Mouse (Mus musculus) liver, embryonic 11.5 days (tissue): ENCODE measurements at regions not wholly inside any gene's neighbourhood (a gene's known extent, or its start where the extent isn't known, plus 50 kb on each side); places are given as distances from the start of the nearest gene placed in this dataset.
A peak's percentile ranks its signal among the peaks of the same experiment; 100 is the strongest.
"Not testable (repeated sequence)": the region's sequence is repeated elsewhere in the genome, so short reads cannot be mapped to it uniquely, and the experiment has no call there.

Experiments used
- ATAC-seq: fragments of 200-750 bp; cut with Nextera tagmentation; replicated peaks from 2 replicates; pipeline ENCODE4 v1.8.0; 2017; ENCODE audit warnings: moderate number of reproducible peaks, mild to moderate bottlenecking, moderate TSS enrichment, moderate library complexity; ENCODE audit not compliant: low FRiP score
- DNase-seq: peaks from one replicate; pipeline ENCODE4 v3.0.0-alpha.2; 2017; ENCODE audit warnings: low spot score
- H3K27ac ChIP-seq: fragments of 300-500 bp; sonication (generic); 2 replicates; pipeline ENCODE4 v1.5.1; 2014; ENCODE audit warnings: mild to moderate bottlenecking, low read depth, low read length, control low read depth
- H3K27me3 ChIP-seq: fragments of 300-500 bp; sonication (generic); replicated peaks from 2 replicates; pipeline ENCODE4 v1.6.1; 2014; ENCODE audit warnings: low read length, mixed read lengths; ENCODE audit not compliant: control insufficient read depth, insufficient read depth
- H3K36me3 ChIP-seq: fragments of 300-500 bp; sonication (generic); 2 replicates; pipeline ENCODE4 v1.6.1; 2014; ENCODE audit warnings: mild to moderate bottlenecking, low read length, moderate library complexity, mixed read lengths; ENCODE audit not compliant: control insufficient read depth, insufficient read depth
- H3K4me1 ChIP-seq: fragments of 300-500 bp; sonication (generic); replicated peaks from 2 replicates; pipeline ENCODE4 v1.6.1; 2014; ENCODE audit warnings: low read length, mixed read lengths; ENCODE audit not compliant: control insufficient read depth, insufficient read depth
- H3K4me2 ChIP-seq: fragments of 300-500 bp; sonication (generic); 2 replicates; pipeline ENCODE4 v1.6.1; 2014; ENCODE audit warnings: mild to moderate bottlenecking, control low read depth, moderate library complexity
- H3K4me3 ChIP-seq: fragments of 300-500 bp; sonication (generic); 2 replicates; pipeline ENCODE4 v1.5.1; 2014; ENCODE audit warnings: low read depth, low read length, control low read depth
- H3K9ac ChIP-seq: fragments of 300-500 bp; sonication (generic); 2 replicates; pipeline ENCODE4 v1.6.1; 2014; ENCODE audit warnings: low read depth, low read length, control low read depth
- H3K9me3 ChIP-seq: fragments of 300-500 bp; sonication (generic); 2 replicates; pipeline ENCODE4 v1.6.1; 2016; ENCODE audit warnings: low read length, inconsistent platforms, mixed read lengths; ENCODE audit not compliant: control insufficient read depth
- WGBS: fragments of 180-500 bp; shearing (Covaris S2); extraction: QIAGEN DNeasy Blood & Tissue Kit; methylation state at CpG from one replicate; pipeline ENCODE4 v1.1.7; 2014; 5-methylcytosine and 5-hydroxymethylcytosine counted together

- not testable (repeated sequence) for H3K9ac ChIP-seq, H3K27ac ChIP-seq, H3K36me3 ChIP-seq, H3K9me3 ChIP-seq, H3K27me3 ChIP-seq, ATAC-seq, H3K4me1 ChIP-seq
- peak; percentile 28 for DNase-seq
- Histone ChIP-seq H3K4me3 (peak overlapping the region; percentile 44), H3K4me2 (peak overlapping the region; percentile 37)
- WGBS, result under 1% methylated on average over 32 of the region's 53 CpGs
Observed at GRCm38 (mm10) chr12:19387706-19388105, 566.6 kb upstream of the Gm21863 start.
